Mouse (Mus musculus) gastrocnemius, postnatal 10 days (tissue): Measurements from ENCODE around the gene Calr. TPM values are rescaled to one million over a fixed set of nuclear protein-coding genes. Genes with fewer than 3 reads are reported as not detected.

Experiments
- DNase-seq: peaks from one replicate; pipeline ENCODE4 v3.0.0; 2021; ENCODE audit warnings: mixed read lengths
- total RNA-seq, 2 experiments: library from RNA; stranded (reverse); gene quantifications; 2 replicates each; pipeline ENCODE4 v1.2.3; 2021

Calr gene
- total RNA-seq, 2 experiments from 2014 or later: 234 to 286 TPM

DNA sequence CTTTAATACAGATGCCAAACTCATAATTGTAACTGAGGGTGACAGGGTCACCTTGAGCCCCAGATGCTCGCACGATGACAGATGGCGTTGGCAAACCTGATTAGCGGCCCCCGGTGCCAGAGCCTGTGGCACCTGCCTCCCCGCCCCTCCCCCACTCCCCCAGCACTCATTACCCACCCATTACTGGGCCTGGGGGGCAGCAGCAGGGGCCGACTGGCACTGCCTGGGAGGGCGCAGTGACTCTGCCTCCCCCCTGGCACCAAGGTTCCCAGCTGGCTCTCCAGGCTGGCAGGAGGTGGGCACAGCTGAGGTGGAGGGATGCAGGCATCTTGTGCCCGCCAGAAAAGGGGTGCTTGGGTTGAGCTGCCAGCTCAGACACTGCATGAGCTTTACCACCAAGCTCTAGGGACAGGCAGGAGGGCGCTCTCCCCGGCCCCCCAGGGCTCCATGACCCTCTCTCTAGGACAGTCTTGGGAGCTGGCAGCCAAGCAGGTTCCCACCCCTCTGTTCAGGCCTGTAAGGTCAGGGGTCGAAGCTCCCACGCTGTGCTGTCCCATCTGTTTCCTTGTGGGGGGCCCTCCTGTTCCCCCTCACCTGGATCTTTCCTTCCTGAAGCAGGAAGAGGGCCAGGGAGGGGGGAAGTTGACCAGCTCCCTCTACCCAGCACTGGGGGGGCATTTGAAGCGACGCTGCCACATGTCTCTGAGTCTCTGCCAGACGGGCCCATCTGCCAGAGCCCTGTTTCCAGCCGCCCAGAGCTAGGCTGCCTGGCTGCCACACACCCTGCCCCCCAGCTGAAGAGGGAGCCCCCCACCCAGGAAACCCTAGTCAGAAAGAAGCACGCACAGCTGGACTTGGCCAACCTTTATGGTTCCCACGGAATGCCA lies 31.9 kb downstream of the Calr start:
- DNase-seq: peak; percentile 62

DNA sequence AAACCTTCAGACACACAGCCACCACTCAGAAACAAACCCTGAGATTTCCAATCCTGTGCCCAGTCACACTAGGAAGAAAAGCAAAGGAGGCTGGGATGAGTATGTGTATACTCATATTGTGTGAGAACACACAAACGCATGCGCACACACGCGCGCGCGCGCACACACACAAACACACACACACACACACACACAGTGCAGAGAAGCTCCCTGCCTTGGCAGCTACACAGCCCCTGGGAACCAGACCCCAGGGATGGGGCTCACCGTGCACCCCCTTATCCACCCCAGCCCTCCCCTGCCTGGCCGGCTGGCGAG lies 32.5 kb downstream of the Calr start:
- no peak for DNase-seq

DNA sequence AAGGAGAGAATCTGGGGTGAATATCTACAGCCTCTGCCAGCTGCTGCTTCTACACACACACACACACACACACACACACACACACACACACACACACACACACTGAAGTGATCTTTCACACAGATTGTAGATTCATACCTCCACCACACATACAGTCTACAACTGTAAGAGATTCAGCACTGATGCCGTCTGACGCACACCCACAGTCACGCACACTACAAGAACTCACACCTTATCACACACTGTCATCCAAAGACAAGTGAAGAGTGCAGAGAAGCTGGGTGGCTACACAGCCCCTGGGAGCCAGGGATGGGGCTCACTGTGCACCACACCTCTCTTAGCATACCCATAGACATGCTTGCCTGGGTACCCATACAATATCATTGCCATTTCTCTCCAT lies 32.9 kb downstream of the Calr start:
- no peak for DNase-seq

DNA sequence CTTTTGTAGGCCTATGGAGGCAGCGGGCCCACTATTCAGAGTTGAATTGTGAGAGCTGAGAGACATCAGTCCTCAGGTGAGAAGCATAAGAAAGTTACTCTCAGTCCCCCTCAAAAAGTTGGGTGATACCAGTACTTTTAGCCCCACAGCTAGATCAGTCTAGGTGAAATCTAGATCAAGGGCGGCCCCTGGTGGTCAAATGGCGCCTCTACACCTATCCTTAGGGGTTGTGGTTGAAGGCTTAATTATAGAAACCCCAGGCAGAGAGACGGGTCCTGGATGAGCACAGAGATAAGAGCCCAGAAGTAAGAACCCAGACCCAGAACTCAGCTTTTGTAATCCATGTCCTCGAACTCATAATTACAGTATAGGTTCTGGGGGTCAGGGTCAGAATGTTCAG lies 33.7 kb downstream of the Calr start:
- DNase-seq: peak; percentile 89

DNA sequence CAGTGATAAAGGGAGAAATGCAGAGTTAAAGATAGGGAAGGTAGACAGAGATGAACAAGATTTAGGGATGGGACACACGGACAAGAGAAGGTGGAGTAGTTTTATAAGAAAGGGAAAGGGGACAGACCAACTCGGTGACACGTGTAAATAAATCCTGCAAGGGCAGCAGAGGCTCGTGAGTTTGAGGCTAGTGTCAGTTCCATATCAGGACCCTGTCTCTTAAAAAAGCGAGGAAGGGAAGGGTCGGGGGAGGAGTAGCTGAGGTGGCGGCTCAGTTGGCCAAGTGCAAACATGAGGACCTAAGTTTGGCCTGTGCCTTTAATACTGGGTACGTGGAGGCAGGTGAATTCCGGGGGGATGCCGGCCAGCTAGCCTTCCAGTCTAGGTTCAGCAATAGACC lies 35.4 kb downstream of the Calr start:
- DNase-seq: no peak

DNA sequence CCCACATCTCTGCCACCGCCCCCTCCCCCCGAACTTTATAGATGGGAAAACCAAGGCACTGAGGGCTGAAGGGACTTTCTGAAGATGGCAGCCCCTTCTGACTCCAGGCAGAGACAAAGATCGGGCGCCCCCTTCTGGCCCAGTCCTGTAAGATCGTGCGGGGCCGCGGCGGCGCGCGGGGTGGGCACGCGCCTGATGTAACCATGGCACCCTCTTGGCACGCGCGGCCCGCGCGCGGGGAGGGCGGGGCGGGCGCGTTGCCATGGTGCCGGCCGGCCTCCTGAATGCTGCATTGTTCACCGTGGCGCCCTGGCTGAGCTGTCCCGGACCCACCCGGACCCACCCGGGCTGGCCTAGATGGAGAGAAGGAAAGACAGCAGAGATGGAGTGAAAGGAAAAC lies 35.8 kb downstream of the Calr start:
- DNase-seq: peak; percentile 97

DNA sequence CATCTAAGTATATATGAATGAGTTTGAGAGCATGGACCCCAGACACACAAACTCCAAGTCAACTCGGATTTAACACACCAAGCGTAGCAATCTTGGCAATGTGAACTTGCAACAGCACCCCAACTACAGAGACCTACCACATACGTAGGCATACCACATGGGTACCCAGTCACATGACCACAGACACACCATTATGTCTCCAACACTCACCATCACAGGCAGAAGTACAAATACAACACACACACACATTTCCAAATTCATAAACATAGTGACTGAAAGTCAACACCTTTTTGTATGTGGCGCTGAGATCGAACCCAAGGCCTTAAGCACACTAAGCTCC lies 36.8 kb downstream of the Calr start:
- no peak for DNase-seq

DNA sequence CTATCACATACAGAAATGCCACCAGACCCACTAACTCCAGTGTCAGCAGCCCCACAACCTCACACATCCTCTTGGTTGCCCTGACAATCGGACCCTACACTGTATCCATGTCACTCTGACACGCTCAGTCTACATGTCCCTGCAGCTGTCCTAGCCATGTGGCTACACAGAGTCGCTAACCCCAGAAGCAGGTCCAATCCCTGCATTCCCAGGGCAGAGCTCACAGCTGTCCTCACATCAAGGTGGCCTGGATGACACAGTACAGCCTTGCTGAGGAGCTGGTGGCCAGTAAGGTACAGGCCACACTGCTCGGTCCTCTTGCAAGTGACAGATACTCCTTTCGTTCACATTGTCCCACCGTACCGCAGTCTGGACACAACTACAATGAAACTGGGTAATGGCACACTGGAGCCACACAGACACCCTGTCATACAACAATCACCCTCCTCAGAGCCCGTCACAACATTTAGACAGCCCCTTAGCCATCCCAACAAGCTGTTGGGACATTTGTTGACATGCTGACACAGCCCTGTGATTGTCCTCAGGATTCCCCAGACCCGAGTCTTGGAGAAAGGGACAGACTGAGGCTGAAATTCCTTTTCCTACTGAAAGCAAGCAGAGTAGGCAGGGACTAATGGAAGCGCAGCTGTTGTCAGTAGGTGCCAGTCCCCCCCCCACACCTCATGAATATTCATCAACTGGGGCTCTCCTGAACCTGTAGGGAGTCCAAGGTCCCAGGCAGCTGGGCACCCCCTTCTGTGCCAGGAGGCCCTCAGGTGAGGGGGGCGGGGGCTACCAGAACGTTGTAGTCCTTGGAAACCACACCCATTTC lies 37.4 kb downstream of the Calr start:
- DNase-seq: no peak

DNA sequence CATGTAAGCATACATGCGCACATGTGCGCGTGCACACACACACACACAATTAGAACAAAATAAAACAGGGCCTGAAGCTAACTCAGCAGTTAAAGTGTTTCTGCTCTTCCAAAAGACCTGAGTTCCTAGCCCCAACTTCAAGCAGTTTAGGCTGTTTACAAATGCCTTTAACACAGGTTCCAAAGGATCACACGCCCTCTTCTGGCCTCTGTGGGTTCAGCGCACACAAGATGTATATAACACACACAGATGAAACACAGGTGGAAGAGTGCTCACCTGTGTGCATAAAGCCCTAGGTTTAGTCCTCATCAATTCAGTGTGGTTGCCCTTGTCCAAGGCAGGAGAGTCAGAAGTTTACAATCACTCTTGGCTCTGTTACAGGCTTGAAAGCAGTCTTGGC lies 40.7 kb downstream of the Calr start:
- no peak for DNase-seq

DNA sequence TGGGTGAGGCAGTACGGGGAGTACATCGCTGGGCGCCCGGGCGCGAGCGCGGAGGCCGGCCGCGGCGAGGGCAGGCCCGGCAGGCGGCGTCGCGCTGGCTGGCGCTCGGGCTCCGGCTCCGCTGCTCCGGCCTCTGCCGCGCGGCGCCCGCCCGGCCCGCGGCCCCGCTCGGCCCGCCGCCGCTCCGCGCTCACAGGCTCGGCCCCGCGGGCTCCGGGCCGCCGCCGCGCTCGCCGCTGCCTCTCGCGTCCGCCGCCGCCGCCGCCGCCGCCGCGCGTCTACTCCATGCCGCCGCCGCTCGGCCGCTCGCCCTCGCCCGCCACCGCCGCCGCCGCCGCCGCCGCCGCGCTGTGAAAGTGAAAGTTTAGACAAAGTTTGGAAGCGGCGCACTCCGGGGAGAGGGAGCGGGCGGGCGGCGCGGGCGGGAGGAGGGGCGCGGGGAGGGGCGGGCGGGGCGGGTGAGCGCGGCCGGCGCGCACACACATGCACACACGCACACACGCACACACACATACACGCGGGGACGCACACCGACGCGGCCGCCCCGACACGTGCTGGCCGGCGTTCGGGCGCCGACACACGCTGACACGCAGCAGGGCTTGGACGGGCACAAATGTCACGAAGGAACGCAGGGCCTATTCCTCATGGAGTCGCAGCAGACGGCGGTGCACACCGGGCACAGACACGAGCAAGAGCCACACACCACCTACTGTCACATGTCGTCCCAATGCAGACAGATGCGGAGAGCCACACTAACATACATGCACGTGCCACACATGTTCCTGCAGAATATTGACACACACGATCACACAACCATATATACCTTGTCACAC lies 46.5 kb downstream of the Calr start, which contains the start of gene Nfix:
Gene Nfix (minus strand): TSS at position 346 of the 833 bp plus-strand sequence.
- DNase-seq: peak; percentile 79

DNA sequence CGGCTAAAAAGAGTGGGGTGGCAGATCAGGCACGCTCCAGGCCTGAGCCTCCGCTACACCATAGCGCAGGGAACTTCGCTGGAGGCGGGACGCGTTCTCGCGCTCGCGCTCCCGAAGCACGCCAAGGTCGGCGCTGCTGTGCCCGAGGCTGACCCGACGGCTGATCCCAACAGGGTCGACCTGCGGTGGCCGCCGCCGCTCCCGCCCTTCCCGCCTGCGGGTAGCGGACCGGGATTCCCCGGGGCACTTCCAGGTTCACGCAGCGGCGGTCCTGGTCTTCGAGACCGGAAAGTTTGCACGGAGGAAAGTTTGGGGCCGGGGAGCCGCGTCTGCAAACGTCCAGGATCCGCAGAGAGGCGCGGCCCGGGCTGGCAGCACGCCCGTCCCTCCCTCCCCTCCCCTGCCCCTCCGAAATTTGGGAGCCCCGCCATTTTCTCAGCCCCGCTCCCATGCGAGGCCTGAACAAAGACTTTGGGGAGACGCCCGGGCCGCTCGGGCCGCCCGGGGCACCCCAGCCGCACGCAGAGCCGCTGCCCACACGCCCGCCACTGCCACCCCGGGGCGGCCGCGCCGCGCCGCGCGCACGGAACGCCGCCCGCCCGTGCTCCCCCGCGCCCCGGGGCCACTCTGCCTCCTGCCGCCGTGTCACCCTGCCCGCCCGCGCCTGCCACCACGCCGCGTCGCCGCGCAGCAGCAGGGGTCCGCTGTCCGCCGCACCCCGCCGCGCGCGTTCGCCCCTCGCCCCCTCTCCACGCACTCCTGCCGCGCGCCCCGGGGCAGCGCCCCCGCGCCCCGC lies 47.4 kb downstream of the Calr start:
- DNase-seq: peak; percentile 86

DNA sequence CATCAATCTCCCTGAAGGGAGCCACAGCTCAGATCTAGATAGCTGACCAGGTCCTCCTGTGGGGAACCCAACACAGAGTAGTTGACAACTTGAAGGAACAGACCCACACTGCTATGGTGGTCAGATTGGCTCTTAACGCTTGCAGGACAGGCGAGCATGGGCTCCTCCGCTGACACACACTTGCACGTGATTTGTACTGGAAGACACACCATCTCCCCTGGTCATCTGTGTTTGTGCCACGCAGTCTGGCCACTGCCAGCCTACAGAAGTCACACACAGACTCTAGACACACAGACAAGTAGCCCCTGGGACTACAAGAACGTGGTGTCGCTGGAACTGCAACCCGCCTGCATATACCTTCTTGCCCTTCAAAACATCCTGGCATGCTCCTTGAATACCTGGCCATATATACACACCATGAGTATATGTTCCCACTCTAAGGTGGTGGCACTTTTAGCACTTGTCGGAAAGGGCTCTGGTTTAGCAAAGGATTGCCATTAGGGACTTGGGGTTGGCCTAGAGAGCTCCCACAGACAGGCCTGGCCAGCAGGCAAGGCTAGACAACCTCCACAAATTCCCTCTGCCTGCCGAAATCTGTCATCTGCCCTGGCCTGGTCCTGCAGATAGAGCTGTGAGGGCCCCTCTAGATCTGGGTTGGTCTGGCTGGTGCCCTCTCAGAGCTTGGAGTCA lies 48.1 kb downstream of the Calr start:
- DNase-seq: no peak

DNA sequence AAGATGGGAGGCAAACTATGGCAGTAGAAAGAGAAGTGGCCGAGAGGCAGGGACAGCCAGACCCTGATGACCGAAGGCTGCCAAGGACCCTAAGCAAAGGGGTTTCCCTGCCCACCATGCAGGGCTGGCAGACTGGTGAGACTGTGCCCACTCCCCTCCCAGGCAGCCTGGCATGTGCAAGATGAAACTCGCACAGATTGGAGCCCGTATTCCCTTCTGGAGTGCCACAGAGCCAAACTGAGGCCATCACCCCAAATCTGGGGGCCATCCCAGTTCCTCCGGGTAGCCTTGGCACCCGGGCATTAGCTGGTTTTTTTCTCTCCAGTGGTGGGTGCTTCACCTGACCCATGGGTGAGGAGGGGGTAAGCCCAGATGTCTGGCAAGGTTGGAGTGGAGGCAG lies 48.8 kb downstream of the Calr start:
- DNase-seq: peak; percentile 13

DNA sequence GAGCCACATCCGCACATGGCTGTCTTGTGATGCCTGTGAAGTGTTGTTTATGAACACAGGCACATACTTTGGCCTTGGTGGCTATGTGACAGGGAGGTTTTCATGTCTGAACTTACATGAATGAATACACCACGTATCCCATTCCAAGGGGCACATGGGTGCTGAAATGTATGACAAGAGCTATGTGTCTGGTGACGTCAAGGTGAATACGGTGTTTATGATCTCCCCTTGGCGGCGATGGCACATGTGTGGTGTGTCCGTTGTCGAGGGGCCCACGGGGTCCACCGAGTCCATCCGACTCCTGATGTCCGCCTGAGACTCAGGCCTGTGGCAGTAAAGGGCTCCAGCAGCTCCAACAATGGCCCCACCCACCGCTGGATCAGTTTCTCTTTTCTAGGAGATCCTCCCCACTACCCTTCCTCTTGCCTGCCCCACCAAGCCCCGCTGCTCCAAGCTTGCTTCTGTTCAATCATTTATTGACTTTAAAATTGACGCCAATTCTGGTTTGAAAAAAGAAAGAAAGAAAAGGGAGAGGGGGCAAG lies 49.4 kb downstream of the Calr start:
- DNase-seq: peak; percentile 42

DNA sequence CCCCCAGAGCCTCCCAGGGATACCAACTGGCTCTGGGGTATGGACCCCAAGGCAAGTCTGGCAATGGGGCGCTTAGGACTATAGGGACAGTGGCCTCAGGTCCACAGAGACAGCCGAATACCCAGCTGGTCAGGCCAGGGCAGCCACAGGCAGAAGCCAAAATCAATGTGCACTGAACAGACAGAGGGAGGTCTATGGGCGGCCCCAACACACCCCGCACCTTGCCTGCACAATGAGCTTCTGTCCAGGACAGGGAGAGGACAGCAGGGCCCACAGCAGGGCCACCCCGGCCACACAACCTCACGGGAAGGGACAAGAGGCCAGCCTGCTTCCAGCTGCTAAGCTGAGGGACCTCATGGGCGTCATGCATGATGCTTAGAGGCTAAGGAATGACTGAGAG lies 52.2 kb downstream of the Calr start:
- peak; percentile 47 for DNase-seq

DNA sequence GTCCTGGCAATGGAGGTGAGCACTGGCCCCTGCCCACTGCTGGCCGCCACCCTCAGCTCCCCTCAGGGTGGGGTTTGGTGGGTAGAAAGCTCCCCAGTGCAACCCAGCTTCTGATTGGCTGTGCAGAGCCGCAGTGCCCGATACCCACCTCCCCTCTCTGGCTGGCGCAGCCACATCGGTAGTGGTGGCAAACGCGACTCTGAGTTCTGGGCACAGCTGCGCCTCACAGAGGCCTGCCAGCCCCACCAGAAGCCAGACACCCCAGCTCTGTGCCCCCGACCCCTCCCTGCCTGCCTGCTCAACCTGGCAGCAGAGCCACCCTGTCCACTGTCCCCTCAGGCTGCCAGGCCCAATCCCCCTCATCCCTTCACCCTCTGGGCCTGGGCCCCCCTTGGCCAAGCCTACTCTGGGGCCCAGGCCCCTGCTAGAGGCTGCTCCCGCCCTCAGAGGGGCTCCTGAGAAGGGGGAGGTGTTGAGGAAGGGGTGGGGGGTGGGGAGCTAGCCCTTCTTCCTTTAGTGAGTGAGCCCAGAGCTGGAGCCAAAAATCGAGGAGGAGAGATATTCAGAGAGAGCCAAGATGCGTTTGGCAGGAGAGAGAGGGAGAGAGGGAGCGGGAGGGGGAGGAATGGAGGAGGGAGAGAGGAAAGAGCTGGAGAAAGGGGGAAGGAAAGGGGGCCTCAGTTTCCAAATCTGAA lies 52.8 kb downstream of the Calr start:
- peak; percentile 60 for DNase-seq

DNA sequence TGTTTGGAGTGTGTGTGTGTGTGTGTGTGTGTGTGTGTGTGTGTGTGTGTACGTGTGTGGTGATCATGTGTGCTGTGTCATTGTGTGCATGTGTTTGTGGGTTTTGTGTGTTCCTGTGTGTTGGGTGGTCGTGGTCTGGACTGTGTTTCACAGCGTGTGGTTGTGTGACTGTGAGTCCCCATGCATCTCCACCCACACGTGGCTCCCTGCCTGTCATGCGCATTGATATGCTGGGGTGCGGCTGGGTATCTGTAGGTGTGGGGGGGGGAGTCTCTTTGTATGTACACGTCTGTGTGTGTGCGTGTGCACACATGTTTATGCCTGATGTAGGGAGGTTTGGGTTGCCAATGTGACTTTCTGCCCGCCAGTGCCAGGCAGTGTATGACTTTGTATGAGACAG lies 53.6 kb downstream of the Calr start:
- no peak for DNase-seq

DNA sequence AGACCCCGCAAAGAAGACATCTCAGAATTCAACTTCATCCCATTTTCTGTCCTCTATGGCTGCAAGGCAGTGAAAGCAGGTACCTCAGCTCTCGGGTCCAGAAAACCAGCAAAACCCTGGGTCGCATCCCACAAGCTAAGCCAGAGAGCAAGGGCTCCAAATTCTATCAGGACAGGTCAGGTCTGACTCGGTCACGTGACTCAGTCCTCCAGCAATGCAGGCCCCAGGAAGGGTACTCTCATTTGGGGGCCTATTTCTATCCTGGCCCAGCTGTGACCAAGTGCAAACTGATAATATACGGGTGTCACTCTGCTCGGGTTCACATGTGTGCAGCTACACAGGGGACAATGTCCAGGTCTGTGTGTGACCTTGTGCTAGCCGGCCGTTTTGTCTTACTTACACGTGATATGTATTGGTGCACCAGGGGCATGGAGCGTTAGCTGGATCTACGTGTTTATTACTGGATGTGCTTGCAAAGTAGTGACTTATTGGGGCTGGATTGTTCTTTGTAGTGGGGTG lies 54.2 kb downstream of the Calr start:
- no peak for DNase-seq
